13 mouse cellular contexts compared by ENCODE assay signal in genomic region chr4:141623037-141623436, GRCm38 (mm10). TPM values are rescaled to one million over a fixed set of nuclear protein-coding genes. Genes with fewer than 3 reads are reported as not detected.
DNase-seq lines count a peak whose midpoint lies in the region; ATAC-seq and TF ChIP-seq lines count a peak whose summit lies in the region.
"Had no signal": no experiment of that assay in that cellular context is flagged by ENCODE, and none has a peak within 500 bp of the region (broad histone marks: within the 10 kb centered on the region; RNA-seq: fewer than 3 reads in every experiment).

No protein-coding gene starts in this region.

- H3K4me3 ChIP-seq in heart, embryonic 10.5 days = no peak overlapping the region
- H3K4me3 ChIP-seq in kidney, embryonic 14.5 days (ENCODE audit: low read length) = no peak overlapping the region
- H3K4me3 ChIP-seq in CH12.LX (replicated peaks in 1 of 3; ENCODE audit: low read depth in 2 of 3, low read length in 2 of 3, poor library complexity in 1 of 3) = peak overlapping the region in 1 of 3 experiments; percentile 17
- no peak overlapping the region for H3K4me3 ChIP-seq in embryonic facial prominence, embryonic 10.5 days
- H3K4me3 ChIP-seq: liver, embryonic 13.5 days had no signal

- no peak for ATAC-seq in kidney, embryonic 14.5 days (ENCODE audit: low FRiP score, low TSS enrichment)

- TF ChIP-seq RAD21 in CH12.LX (IDR thresholded peaks at IDR 0.05; ENCODE audit: low read depth, low read length) = no peak

- H3K4me2 ChIP-seq in kidney, embryonic 14.5 days (replicated peaks; ENCODE audit: low read depth, low read length) = no peak overlapping the region
- H3K4me2 ChIP-seq in CH12.LX (ENCODE audit: insufficient read depth, low read depth, poor library complexity, severe bottlenecking) = no peak overlapping the region
- H3K4me2 ChIP-seq: liver, embryonic 13.5 days had no signal

- H3K9ac ChIP-seq in kidney, embryonic 14.5 days (ENCODE audit: low read depth, low read length) = no peak overlapping the region
- H3K9ac ChIP-seq in CH12.LX (ENCODE audit: insufficient read depth, low read depth) = no peak overlapping the region
- H3K9ac ChIP-seq: forebrain, postnatal 0 days; liver, embryonic 13.5 days had no signal

- 82% methylated on average over 11 of the region's 11 CpGs for WGBS in heart, embryonic 10.5 days
- 84% methylated on average over 11 of the region's 11 CpGs for WGBS in kidney, embryonic 14.5 days
- 90% methylated on average over 11 of the region's 11 CpGs for WGBS in embryonic facial prominence, embryonic 10.5 days

- H3K79me2 ChIP-seq in CH12.LX (replicated peaks; ENCODE audit: control insufficient read depth, extremely low read depth, insufficient read depth, poor library complexity, severe bottlenecking) = no peaks in the 10 kb centered on the region

- TF ChIP-seq EP300 in CH12.LX (IDR thresholded peaks at IDR 0.05; ENCODE audit: low read length) = no peak

- DNase-seq in heart, embryonic 10.5 days (ENCODE audit: low spot score) = no peak
- DNase-seq in heart, postnatal 4 days = no peak
- DNase-seq in kidney, adult 11 months = peak; percentile 86
- DNase-seq in CH12.LX (ENCODE audit: extremely low read depth) = no peak
- DNase-seq in kidney, adult 9 months = peak; percentile 90
- DNase-seq in thymus, adult 18-20 months = no peak
- DNase-seq in embryonic facial prominence, embryonic 10.5 days (ENCODE audit: low spot score) = no peak
- DNase-seq: forebrain, postnatal 0 days; liver, embryonic 13.5 days; thymus, postnatal 4 days had no signal

- in situ Hi-C loops in CH12.LX (cut with MboI; ENCODE audit: low pct_ligation_motif_present, low pct_unique_long_range_greater_than_20kb, low sequenced_read_pairs) = no loop called here

- H3K9me3 ChIP-seq in heart, embryonic 10.5 days = no peaks in the 10 kb centered on the region
- H3K9me3 ChIP-seq in kidney, embryonic 14.5 days (ENCODE audit: control insufficient read depth, low read length) = no peaks in the 10 kb centered on the region
- no peaks in the 10 kb centered on the region for H3K9me3 ChIP-seq in CH12.LX (replicated peaks; ENCODE audit: low read length)
- H3K9me3 ChIP-seq in embryonic facial prominence, embryonic 10.5 days = no peaks in the 10 kb centered on the region
- H3K9me3 ChIP-seq: G1E; liver, embryonic 13.5 days had no signal

- H3K27me3 ChIP-seq in heart, embryonic 10.5 days (ENCODE audit: insufficient read depth, poor library complexity, severe bottlenecking) = no peaks in the 10 kb centered on the region
- no peaks in the 10 kb centered on the region for H3K27me3 ChIP-seq in kidney, embryonic 14.5 days (ENCODE audit: control insufficient read depth, insufficient read depth, low read length)
- no peaks in the 10 kb centered on the region for H3K27me3 ChIP-seq in CH12.LX (replicated peaks)
- H3K27me3 ChIP-seq in embryonic facial prominence, embryonic 10.5 days (replicated peaks; ENCODE audit: low read depth, poor library complexity, severe bottlenecking) = peaks cover 4% of the 10 kb centered on the region
- H3K27me3 ChIP-seq: liver, embryonic 13.5 days had no signal

- dilution Hi-C loops in CH12.LX (cut with MboI; ENCODE audit: extremely low pct_ligation_motif_present, extremely low pct_unique_long_range_greater_than_20kb, low sequenced_read_pairs) = no loop called here

- no peak for TF ChIP-seq POLR2A in CH12.LX (IDR thresholded peaks at IDR 0.05; ENCODE audit: low read depth, low read length)

- peaks cover 37% of the 10 kb centered on the region for H3K36me3 ChIP-seq in heart, embryonic 10.5 days
- H3K36me3 ChIP-seq in kidney, embryonic 14.5 days (ENCODE audit: control insufficient read depth, insufficient read depth, low read length) = peaks cover 18% of the 10 kb centered on the region
- H3K36me3 ChIP-seq in CH12.LX (replicated peaks in 1 of 2; ENCODE audit: control insufficient read depth in 1 of 2, insufficient read depth in 1 of 2, low read length in 1 of 2) = peaks cover 13 to 32% of the 10 kb centered on the region in 2 experiments
- peaks cover 33% of the 10 kb centered on the region for H3K36me3 ChIP-seq in embryonic facial prominence, embryonic 10.5 days (replicated peaks)

- H3K27ac ChIP-seq in heart, embryonic 10.5 days = peak overlapping the region; percentile 62; the same call in 1 of the 2 replicates
- H3K27ac ChIP-seq in kidney, embryonic 14.5 days (ENCODE audit: low read depth, low read length) = no peak overlapping the region
- 0 out of 2 replicates have a peak overlapping the region, but pooled peaks have one; percentile 94 for H3K27ac ChIP-seq in CH12.LX (ENCODE audit: insufficient read depth, low read depth)
- H3K27ac ChIP-seq in embryonic facial prominence, embryonic 10.5 days (replicated peaks) = no peak overlapping the region

- peaks cover 31% of the 10 kb centered on the region for H3K4me1 ChIP-seq in heart, embryonic 10.5 days
- H3K4me1 ChIP-seq in kidney, embryonic 14.5 days (ENCODE audit: control insufficient read depth, insufficient read depth, low read length) = peaks cover 2% of the 10 kb centered on the region
- peaks cover 32 to 74% of the 10 kb centered on the region in 2 experiments for H3K4me1 ChIP-seq in CH12.LX (ENCODE audit: control insufficient read depth in 1 of 2, insufficient read depth in 2 of 2)
- peaks cover 28% of the 10 kb centered on the region for H3K4me1 ChIP-seq in embryonic facial prominence, embryonic 10.5 days

- TF ChIP-seq CTCF in CH12.LX (conservative IDR thresholded peaks at IDR 0.05 in 1 of 2, IDR thresholded peaks at IDR 0.05 in 1 of 2; ENCODE audit: low read depth in 2 of 2, low read length in 2 of 2) = no peak

TF ChIP-seq in CH12.LX, 34 proteins besides CTCF, POLR2A, EP300 and RAD21:
- no peak for TF ChIP-seq MEF2A (IDR thresholded peaks at IDR 0.05; ENCODE audit: borderline replicate concordance, low read depth, low read length)
- no peak for TF ChIP-seq ZC3H11A (IDR thresholded peaks at IDR 0.05; ENCODE audit: low read depth, low read length)
- no peak for TF ChIP-seq MAZ (IDR thresholded peaks at IDR 0.05; ENCODE audit: low read depth, low read length)
- TF ChIP-seq SMC3 (IDR thresholded peaks at IDR 0.05; ENCODE audit: low read depth, low read length) = no peak
- no peak for TF ChIP-seq USF1 (IDR thresholded peaks at IDR 0.05; ENCODE audit: low read depth, low read length)
- no peak for TF ChIP-seq PAX5 (IDR thresholded peaks at IDR 0.05; ENCODE audit: low read length)
- no peak for TF ChIP-seq ETS1 (conservative IDR thresholded peaks at IDR 0.05; ENCODE audit: low read depth, low read length)
- no peak for TF ChIP-seq BHLHE40 (IDR thresholded peaks at IDR 0.05; ENCODE audit: low read depth, low read length)
- TF ChIP-seq MYC (IDR thresholded peaks at IDR 0.05; ENCODE audit: low read depth, low read length) = no peak
- TF ChIP-seq MAX (IDR thresholded peaks at IDR 0.05; ENCODE audit: low read length) = no peak
- TF ChIP-seq JUN (IDR thresholded peaks at IDR 0.05; ENCODE audit: insufficient read depth, low read depth, low read length) = no peak
- TF ChIP-seq CHD2 (IDR thresholded peaks at IDR 0.05; ENCODE audit: low read length) = no peak
TF ChIP-seq in CH12.LX: peak in this region for 0.

RNA-seq across cellular contexts. Expression of gene Slc25a34, which starts 0.6 kb away (rescaled TPM):
- polyA plus RNA-seq in heart, embryonic 10.5 days (2016; fragmentation: Nextera tagmentation; extraction: Ambion mirVana) = 0.20 and 0.34 TPM in 2 replicates
- total RNA-seq in heart, postnatal 4 days (2021) = 10 to 100 TPM; 32.5 to 33.6 TPM
- polyA plus RNA-seq in kidney, embryonic 14.5 days (2014; fragmentation: Nextera tagmentation; extraction: Ambion mirVana) = 0.07 TPM in 1 of 2 replicates, not detected in the other
- total RNA-seq in CH12.LX (2012; rRNA removed) (0.63 and 0.64 TPM in 2 replicates), CH12.LX (2014; rRNA removed) (0.23 and 0.41 TPM in 2 replicates)
- polyA plus RNA-seq in CH12.LX (2012; ENCODE audit: insufficient read length, low read depth) = 1.2 and 1.7 TPM in 2 replicates
- polyA plus RNA-seq in embryonic facial prominence, embryonic 10.5 days (2016; fragmentation: Nextera tagmentation; extraction: Ambion mirVana) = 0.09 TPM in 1 of 2 replicates, not detected in the other
- polyA plus RNA-seq: G1E had no signal

RNA-seq across cellular contexts. Expression of gene Tmem82, which starts 4.6 kb away (rescaled TPM):
- polyA plus RNA-seq in heart, embryonic 10.5 days (2016; fragmentation: Nextera tagmentation; extraction: Ambion mirVana) = 0.96 and 2.4 TPM in 2 replicates
- 1 to 10 TPM; 3.1 to 3.2 TPM for total RNA-seq in heart, postnatal 4 days (2021)
- polyA plus RNA-seq in kidney, embryonic 14.5 days (2014; fragmentation: Nextera tagmentation; extraction: Ambion mirVana) = 0.86 and 1.2 TPM in 2 replicates
- total RNA-seq in CH12.LX (2012; rRNA removed) (3.8 and 5.2 TPM in 2 replicates), CH12.LX (2014; rRNA removed) (0.58 and 0.68 TPM in 2 replicates)
- 2.7 TPM in 2 replicates for polyA plus RNA-seq in CH12.LX (2012; ENCODE audit: insufficient read length, low read depth)
- 1.5 and 2.1 TPM in 2 replicates for polyA plus RNA-seq in embryonic facial prominence, embryonic 10.5 days (2016; fragmentation: Nextera tagmentation; extraction: Ambion mirVana)
- total RNA-seq: neutrophil, adult 5-6 weeks had no signal
- polyA plus RNA-seq: G1E had no signal

RNA-seq across cellular contexts. Expression of gene Fblim1, which starts 17.1 kb away (rescaled TPM):
- 61.9 and 62.7 TPM in 2 replicates for polyA plus RNA-seq in heart, embryonic 10.5 days (2016; fragmentation: Nextera tagmentation; extraction: Ambion mirVana)
- 100 to 1,000 TPM; 122 to 145 TPM for total RNA-seq in heart, postnatal 4 days (2021)
- polyA plus RNA-seq in kidney, embryonic 14.5 days (2014; fragmentation: Nextera tagmentation; extraction: Ambion mirVana) = 49.4 and 71.3 TPM in 2 replicates
- 0.17 TPM in 2 replicates for total RNA-seq in CH12.LX (2012; rRNA removed)
- total RNA-seq in CH12.LX (2014; rRNA removed) = 0.07 and 0.09 TPM in 2 replicates
- 0.97 and 1.2 TPM in 2 replicates for polyA plus RNA-seq in CH12.LX (2012; ENCODE audit: insufficient read length, low read depth)
- polyA plus RNA-seq in embryonic facial prominence, embryonic 10.5 days (2016; fragmentation: Nextera tagmentation; extraction: Ambion mirVana) = 56.3 and 68.1 TPM in 2 replicates
- polyA plus RNA-seq: G1E had no signal

RNA-seq across cellular contexts. Expression of gene Plekhm2, which starts 41.7 kb away (rescaled TPM):
- polyA plus RNA-seq in heart, embryonic 10.5 days (2016; fragmentation: Nextera tagmentation; extraction: Ambion mirVana) = 4.1 and 5.4 TPM in 2 replicates
- total RNA-seq in heart, postnatal 4 days (2021) = 10 to 100 TPM; 57.5 to 64.5 TPM
- polyA plus RNA-seq in kidney, embryonic 14.5 days (2014; fragmentation: Nextera tagmentation; extraction: Ambion mirVana) = 3.5 and 6.8 TPM in 2 replicates
- total RNA-seq in CH12.LX (2012; rRNA removed) (12.3 and 13.7 TPM in 2 replicates), CH12.LX (2014; rRNA removed) (12.4 and 12.7 TPM in 2 replicates)
- 22.0 and 28.2 TPM in 2 replicates for polyA plus RNA-seq in CH12.LX (2012; ENCODE audit: insufficient read length, low read depth)
- polyA plus RNA-seq in embryonic facial prominence, embryonic 10.5 days (2016; fragmentation: Nextera tagmentation; extraction: Ambion mirVana) = 4.9 and 5.2 TPM in 2 replicates

Comparison
In these comparisons a context has a peak if more than half of its experiments do, and no peak if none do; other contexts are left out.
1. DNase-seq: peak in kidney, adult 11 months (single experiment) and kidney, adult 9 months (single experiment); none in heart, embryonic 10.5 days (single experiment), heart, postnatal 4 days (single experiment), CH12.LX (single experiment), thymus, adult 18-20 months (0 of 2) and embryonic facial prominence, embryonic 10.5 days (single experiment).
2. H3K27ac ChIP-seq: peak in heart, embryonic 10.5 days (single experiment) and CH12.LX (single experiment); none in kidney, embryonic 14.5 days (single experiment) and embryonic facial prominence, embryonic 10.5 days (single experiment).
3. RNA of gene Fblim1, which starts 17.1 kb away (polyA plus RNA-seq): 49.4 to 71.3 TPM in kidney, embryonic 14.5 days, 56.3 to 68.1 TPM in embryonic facial prominence, embryonic 10.5 days and 61.9 to 62.7 TPM in heart, embryonic 10.5 days; 0.97 to 1.2 TPM in CH12.LX; every median in the first group is over 10 times any median in the second.